Mouse (Mus musculus) gastrocnemius, postnatal 10 days (tissue): ENCODE results near the gene Il20ra. TPM values are rescaled to one million over a fixed set of nuclear protein-coding genes. Genes with fewer than 3 reads are reported as not detected.
A peak's percentile ranks its signal among the peaks of the same experiment; 100 is the strongest.
"Not testable (repeated sequence)": the region's sequence is repeated elsewhere in the genome, so short reads cannot be mapped to it uniquely, and the experiment has no call there.

ENCODE experiments used
- DNase-seq: peaks from one replicate; pipeline ENCODE4 v3.0.0; 2021; ENCODE audit warnings: mixed read lengths
- long read RNA-seq, 2 experiments: library from polyadenylated mRNA; stranded (forward); transcript quantifications; one replicate each; pipeline ENCODE4 v2.0.0; 2021
- total RNA-seq, 2 experiments: library from RNA; stranded (reverse); gene quantifications; 2 replicates each; pipeline ENCODE4 v1.2.3; 2021

The Il20ra gene
- not detected for total RNA-seq
- long read RNA-seq, experiment 1, result 0 reads
- long read RNA-seq, experiment 2, result 0 reads

- DNase-seq, result peak; percentile 45
Observed at GRCm38 (mm10) chr10:19712421-19712836, at the start of gene Il20ra. Gene Il20ra, plus strand, starts transcription at chr10:19712570.

- DNase-seq, result no peak
Observed at GRCm38 (mm10) chr10:19668973-19669372, 43.4 kb upstream of the Il20ra start.

- DNase-seq, result no peak
Observed at GRCm38 (mm10) chr10:19672015-19672414, 40.4 kb upstream of the Il20ra start.

GRCm38 (mm10) chr10:19673146-19673545 is 39.2 kb upstream of the Il20ra start:
- DNase-seq, result no peak

- DNase-seq, result no peak
Observed at GRCm38 (mm10) chr10:19687686-19688085, 24.7 kb upstream of the Il20ra start.

GRCm38 (mm10) chr10:19691287-19691686 is 21.1 kb upstream of the Il20ra start:
- DNase-seq, result no peak

GRCm38 (mm10) chr10:19691771-19692170 is 20.6 kb upstream of the Il20ra start:
- no peak for DNase-seq

GRCm38 (mm10) chr10:19692332-19692731 is 20.0 kb upstream of the Il20ra start:
- no peak for DNase-seq

- DNase-seq, result peak; percentile 15
Observed at GRCm38 (mm10) chr10:19692988-19693387, 19.4 kb upstream of the Il20ra start.

GRCm38 (mm10) chr10:19693629-19694028 is 18.7 kb upstream of the Il20ra start:
- no peak for DNase-seq

GRCm38 (mm10) chr10:19699331-19699730 is 13.0 kb upstream of the Il20ra start:
- DNase-seq, result no peak

- no peak for DNase-seq
Observed at GRCm38 (mm10) chr10:19704445-19704844, 7.9 kb upstream of the Il20ra start.

GRCm38 (mm10) chr10:19707768-19708167 is 4.6 kb upstream of the Il20ra start:
- DNase-seq, result no peak

- peak; percentile 26 for DNase-seq
Observed at GRCm38 (mm10) chr10:19708277-19709070, 3.9 kb upstream of the Il20ra start.

GRCm38 (mm10) chr10:19711020-19711419 is 1.4 kb upstream of the Il20ra start:
- no peak for DNase-seq

- DNase-seq, result peak; percentile 16
Observed at GRCm38 (mm10) chr10:19711551-19712171, 709 bp upstream of the Il20ra start.

GRCm38 (mm10) chr10:19718627-19719026 is 6.3 kb downstream of the Il20ra start:
- DNase-seq, result no peak

GRCm38 (mm10) chr10:19722320-19722719 is 9.9 kb downstream of the Il20ra start:
- DNase-seq, result no peak

GRCm38 (mm10) chr10:19724158-19724832 is 11.9 kb downstream of the Il20ra start:
- DNase-seq, result no peak

GRCm38 (mm10) chr10:19738442-19738841 is 26.1 kb downstream of the Il20ra start:
- DNase-seq, result not testable (repeated sequence)

GRCm38 (mm10) chr10:19745662-19746061 is 33.3 kb downstream of the Il20ra start:
- no peak for DNase-seq

- DNase-seq, result no peak
Observed at GRCm38 (mm10) chr10:19746156-19746555, 33.8 kb downstream of the Il20ra start.

GRCm38 (mm10) chr10:19747661-19748060 is 35.3 kb downstream of the Il20ra start:
- DNase-seq, result no peak
